ENCODE assay signal across 8 mouse cellular contexts in genomic region chr8:71396639-71397305, GRCm38 (mm10). TPM values are rescaled to one million over a fixed set of nuclear protein-coding genes. Genes with fewer than 3 reads are reported as not detected.
DNase-seq lines count a peak whose midpoint lies in the region; ATAC-seq and TF ChIP-seq lines count a peak whose summit lies in the region.

Gene Babam1, plus strand, starts transcription at chr8:71396861.

- peaks cover 45% of the 10 kb centered on the region for H3K4me1 ChIP-seq in hindbrain, embryonic 10.5 days (replicated peaks)
- H3K4me1 ChIP-seq in lung, postnatal 0 days (ENCODE audit: insufficient read depth, low read depth, low read length): peaks cover 6% of the 10 kb centered on the region; the same call in 1 of the 2 replicates

- no peak for TF ChIP-seq CTCF in lung, postnatal 0 days (IDR thresholded peaks at IDR 0.05)

- 1% methylated on average over 34 of the region's 34 CpGs for WGBS in hindbrain, embryonic 10.5 days
- WGBS in lung, postnatal 0 days: under 1% methylated on average over 34 of the region's 34 CpGs

- H3K9ac ChIP-seq in lung, postnatal 0 days (replicated peaks; ENCODE audit: low read depth): peak within 1 kb of the TSS; percentile 57

- DNase-seq in Muller cell, postnatal 12 days (ENCODE audit: inconsistent ontology term): peak; percentile 95
- peak; percentile 98 for DNase-seq in cerebellum, adult 9-10 months
- DNase-seq in hindbrain, embryonic 10.5 days (ENCODE audit: low spot score): peak; percentile 93
- DNase-seq in layer of hippocampus, adult 9-11 months: peak; percentile 97
- DNase-seq in lung, postnatal 0 days (ENCODE audit: low spot score): peak; percentile 99
- peak; percentile 80 for DNase-seq in ovary, postnatal 14 days (ENCODE audit: low spot score)
- peak; percentile 91 for DNase-seq in thymus, postnatal 14 days

- ATAC-seq in frontal cortex, adult (ENCODE audit: low TSS enrichment): peak; percentile 96
- peak; percentile 97 for ATAC-seq in lung, postnatal 0 days

- 0 out of 2 replicates have a peak, but pooled peaks cover 2% of the 10 kb centered on the region for H3K9me3 ChIP-seq in hindbrain, embryonic 10.5 days
- H3K9me3 ChIP-seq in lung, postnatal 0 days (ENCODE audit: low read length): no peaks in the 10 kb centered on the region

- no peaks in the 10 kb centered on the region for H3K27me3 ChIP-seq in hindbrain, embryonic 10.5 days (ENCODE audit: insufficient read depth, poor library complexity, severe bottlenecking)
- no peaks in the 10 kb centered on the region for H3K27me3 ChIP-seq in lung, postnatal 0 days (replicated peaks; ENCODE audit: insufficient read depth, low read length)

- TF ChIP-seq EP300 in lung, postnatal 0 days (IDR thresholded peaks at IDR 0.05): no peak

- peak within 1 kb of the TSS; percentile 91 for H3K4me3 ChIP-seq in hindbrain, embryonic 10.5 days
- peak within 1 kb of the TSS; percentile 59 for H3K4me3 ChIP-seq in lung, postnatal 0 days (ENCODE audit: low read depth, low read length)

- peak within 1 kb of the TSS; percentile 91 for H3K27ac ChIP-seq in hindbrain, embryonic 10.5 days
- peak within 1 kb of the TSS; percentile 71 for H3K27ac ChIP-seq in lung, postnatal 0 days (ENCODE audit: low read length)

- peaks cover 32% of the 10 kb centered on the region for H3K36me3 ChIP-seq in hindbrain, embryonic 10.5 days
- 0 out of 2 replicates have a peak, but pooled peaks cover 5% of the 10 kb centered on the region for H3K36me3 ChIP-seq in lung, postnatal 0 days (ENCODE audit: insufficient read depth, low read length)

- H3K4me2 ChIP-seq in lung, postnatal 0 days (replicated peaks; ENCODE audit: low read depth, low read length): peak within 1 kb of the TSS; percentile 64

RNA-seq across cellular contexts. Expression of gene Babam1, which starts in this region (rescaled TPM):
- 112 and 121 TPM in 2 replicates for polyA plus RNA-seq in hindbrain, embryonic 10.5 days (2016; fragmentation: Nextera tagmentation; extraction: Ambion mirVana)
- 60.8 and 62.5 TPM in 2 replicates for polyA plus RNA-seq in lung, postnatal 0 days (2015; fragmentation: Nextera tagmentation; extraction: Ambion mirVana)

Comparison
In these comparisons a context has a peak if more than half of its experiments do, and no peak if none do; other contexts are left out.
1. Peak in every context shown above with its lines: DNase-seq, ATAC-seq, H3K4me3 ChIP-seq and H3K27ac ChIP-seq.